Mouse (Mus musculus) erythroblast, embryonic 14.5 days (primary cell): ENCODE data around the gene Tlx1.

Experiments
- GATA1 ChIP-seq: IDR thresholded peaks from 2 replicates; pipeline ENCODE4 v1.6.1; 2012; ENCODE audit warnings: low read length, inconsistent platforms, mixed read lengths
- TAL1 ChIP-seq: IDR thresholded peaks from 3 replicates; pipeline ENCODE4 v1.6.1; 2012; ENCODE audit warnings: low read length, inconsistent platforms, mixed read lengths

DNA sequence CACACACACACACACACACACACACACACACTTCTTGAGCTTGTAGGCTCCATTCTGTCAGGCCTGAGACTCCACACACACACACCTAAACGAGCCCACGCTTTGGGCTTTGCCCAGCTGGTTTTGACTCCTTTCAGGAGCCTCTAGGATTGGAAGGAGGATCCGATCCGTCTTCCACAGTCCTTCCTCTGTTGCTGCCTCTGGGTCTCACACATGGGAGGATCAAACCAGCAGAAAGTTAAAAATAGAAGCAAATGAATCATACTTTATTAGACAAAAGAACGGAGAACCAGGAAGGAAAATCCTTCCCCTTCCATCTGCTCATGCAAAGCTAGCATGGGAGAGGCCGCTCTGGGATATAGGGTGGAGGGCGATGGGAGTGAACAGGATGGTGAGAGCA, 11.7 kb downstream of the Tlx1 start:
- TF ChIP-seq GATA1 (no peak), TAL1 (no peak)
